Mouse (Mus musculus): ENCODE data around the gene Dock11.

Gene Dock11

DNA sequence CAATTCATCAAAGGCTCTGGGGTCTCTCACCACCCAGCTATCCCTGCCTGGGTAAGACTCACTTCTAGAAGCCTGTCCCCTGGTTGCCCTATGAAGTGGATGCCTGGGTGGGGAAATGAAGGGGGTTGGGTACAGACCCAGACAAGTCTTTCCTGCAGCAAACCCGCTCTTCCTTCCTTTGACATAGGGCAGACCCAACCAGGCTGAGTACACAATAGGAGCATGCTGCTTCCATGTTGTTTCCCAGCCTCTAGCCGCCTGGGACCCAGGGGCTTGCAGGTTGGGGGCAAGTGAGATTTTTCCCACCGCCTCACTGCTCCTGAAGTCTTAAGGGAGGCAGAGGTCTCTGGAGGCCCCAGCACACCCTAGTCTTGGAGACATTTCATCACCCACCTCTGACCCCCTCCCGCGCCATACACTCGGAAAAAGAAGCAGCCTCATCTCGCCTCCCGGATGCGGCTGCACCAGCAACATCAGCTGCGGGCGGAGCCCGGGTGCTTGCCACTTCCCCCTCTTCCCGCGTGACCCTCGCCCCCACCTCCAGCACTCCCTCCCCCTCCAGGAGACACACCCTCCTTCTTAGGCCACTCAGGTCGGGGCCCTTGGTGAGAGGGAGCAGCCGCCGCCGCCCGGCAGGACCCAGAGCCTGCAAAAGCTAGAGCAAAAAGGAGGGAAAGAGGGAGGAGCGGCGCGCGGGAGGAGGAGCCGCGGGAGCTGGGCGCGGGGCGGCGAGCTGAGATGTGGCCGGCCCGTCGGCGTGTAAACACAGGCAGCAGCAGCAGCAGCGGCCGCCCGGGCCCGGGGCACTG, at the start of gene Dock11:
TSS of gene Dock11 (plus strand) at position 746 of the 809 bp plus-strand sequence.
- no peak for DNase-seq (ENCODE audit: low read depth, low spot score)

DNA sequence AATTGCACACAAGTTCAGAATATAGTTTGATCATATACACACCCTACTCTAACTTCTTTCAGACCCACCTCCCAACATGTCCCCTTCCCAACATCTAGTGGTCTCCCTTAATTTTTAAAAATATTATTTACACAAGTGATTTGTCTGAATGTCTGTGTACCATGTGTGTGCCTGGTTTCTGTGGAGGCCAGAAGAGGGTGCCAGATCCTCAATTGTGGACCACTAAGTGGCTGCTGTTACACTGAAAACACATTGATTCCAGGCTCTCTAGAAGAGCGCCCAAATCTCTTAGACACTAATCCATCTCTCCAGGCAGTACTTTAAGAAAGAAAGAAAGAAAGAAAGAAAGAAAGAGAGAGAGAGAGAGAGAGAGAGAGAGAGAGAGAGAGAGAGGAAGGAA, 8.9 kb upstream of the Dock11 start:
- DNase-seq (ENCODE audit: low read depth, low spot score) = no peak

DNA sequence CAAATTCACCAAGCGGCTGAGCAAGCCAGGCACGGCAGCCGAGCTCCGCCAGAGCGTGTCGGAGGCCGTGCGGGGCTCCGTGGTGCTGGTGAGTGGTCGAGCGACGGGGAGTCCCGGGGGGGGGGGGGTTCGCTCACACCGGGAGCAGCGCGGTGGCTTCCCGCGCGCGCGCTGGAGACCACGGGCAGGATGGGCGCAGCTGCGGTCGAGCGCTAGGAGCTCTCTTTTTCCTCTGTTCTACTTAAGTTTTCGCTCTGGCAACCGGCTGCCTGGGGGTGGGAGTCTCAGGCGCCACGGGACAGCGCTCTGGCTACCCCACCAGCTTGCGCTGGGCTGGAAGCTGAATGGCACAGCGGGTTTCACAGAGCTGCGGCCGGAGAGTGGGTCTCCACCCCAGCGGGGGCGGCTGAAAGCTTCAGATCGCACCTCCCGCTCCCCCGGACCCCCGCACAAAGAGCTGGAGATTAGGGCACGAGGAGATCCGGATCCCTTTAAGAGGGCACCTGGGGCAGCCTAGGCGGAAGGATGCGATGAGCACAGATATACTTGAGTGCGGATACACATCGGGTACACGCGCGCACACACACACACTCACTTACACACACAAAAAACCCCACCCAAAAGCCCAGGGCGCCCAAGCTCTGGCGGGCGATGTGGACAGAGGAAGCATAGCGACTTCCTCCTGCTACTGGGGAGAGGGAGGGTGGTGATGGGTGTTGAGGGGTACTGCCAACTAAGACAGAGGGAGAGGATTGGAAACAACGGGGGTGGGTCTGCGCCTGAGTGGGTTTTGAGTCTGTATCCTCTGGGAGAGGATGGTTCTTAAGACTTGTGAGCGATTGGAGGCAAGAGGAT, 540 bp downstream of the Dock11 start:
- no peak for DNase-seq (ENCODE audit: low read depth, low spot score)

GRCm38 (mm10) chrX:35889800-35890106, 1.1 kb downstream of the Dock11 start:
- no peak for DNase-seq (ENCODE audit: low read depth, low spot score)

DNA sequence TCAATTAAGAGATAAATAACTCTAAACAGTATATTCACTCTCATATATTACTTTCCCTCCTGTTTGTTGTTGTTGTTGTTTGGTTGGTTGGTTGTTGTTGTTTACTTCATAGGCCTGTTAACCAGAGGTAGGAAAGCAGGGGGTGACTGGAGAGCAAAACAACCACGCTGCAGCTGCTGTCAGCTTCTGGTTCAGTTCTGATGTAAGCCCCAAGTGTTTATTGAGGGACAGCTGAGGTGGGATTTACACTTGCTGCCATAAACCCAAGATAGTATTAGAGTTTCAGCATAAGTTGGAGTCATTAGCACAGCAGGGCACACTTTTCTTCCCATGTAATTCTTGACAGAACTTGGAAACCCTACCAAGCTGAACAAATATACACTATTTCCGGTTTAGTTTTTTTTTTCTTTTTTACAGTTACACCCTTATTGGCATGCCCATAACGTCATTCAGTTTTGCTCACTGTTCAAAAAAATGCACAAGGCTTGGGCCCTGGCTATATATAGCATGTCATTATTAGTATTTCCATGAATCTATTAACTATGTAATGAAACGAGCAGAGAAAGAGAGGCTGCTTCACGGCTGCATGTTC, 3.0 kb downstream of the Dock11 start:
- no peak for DNase-seq (ENCODE audit: low read depth, low spot score)

GRCm38 (mm10) chrX:35892377-35892776, 3.7 kb downstream of the Dock11 start:
- DNase-seq (ENCODE audit: low read depth, low spot score) = no peak

DNA sequence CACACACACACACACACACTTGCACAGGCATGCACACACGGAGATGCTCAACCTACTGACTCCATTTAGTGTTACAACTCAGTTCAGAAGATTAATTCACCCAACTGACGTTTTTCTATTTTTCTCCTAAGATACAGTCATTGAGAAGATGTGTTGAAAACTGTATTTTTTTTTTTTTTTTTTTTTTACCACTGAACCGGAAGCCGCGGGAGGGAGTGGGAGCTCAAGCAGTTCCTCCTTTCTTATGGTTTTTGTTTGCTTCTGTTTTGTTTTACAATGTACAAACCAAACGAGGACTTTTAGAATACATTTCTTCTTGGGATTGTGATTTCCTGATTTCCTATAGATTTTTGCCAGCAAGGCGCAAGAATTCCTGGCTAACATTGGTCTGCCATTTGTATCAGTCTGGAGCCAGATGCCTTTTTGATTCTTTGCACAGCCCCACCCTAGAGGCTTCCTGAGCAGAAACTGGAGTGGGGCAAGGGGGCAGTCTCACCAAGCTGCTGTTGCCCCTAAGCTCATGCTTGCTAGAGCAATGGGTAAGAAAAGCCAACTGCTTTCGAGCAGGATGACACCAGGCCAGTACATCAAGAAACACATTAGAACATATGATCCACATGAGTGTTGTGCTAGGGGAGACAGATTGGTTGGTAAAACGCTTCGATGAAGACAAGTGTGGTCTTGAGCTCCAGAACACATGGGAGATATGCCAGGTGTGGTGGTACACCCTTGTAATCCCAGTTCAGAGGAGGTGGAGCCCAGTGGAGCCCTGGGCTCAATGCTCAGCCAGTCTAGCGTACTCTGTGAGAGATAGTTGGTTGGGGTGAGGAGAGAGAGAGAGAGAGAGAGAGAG, 9.2 kb downstream of the Dock11 start:
- no peak for DNase-seq (ENCODE audit: low read depth, low spot score)

- DNase-seq (ENCODE audit: low read depth, low spot score) = no peak
These were observed 9.8 kb downstream of the Dock11 start for GRCm38 (mm10) chrX:35898501-35898766.

DNA sequence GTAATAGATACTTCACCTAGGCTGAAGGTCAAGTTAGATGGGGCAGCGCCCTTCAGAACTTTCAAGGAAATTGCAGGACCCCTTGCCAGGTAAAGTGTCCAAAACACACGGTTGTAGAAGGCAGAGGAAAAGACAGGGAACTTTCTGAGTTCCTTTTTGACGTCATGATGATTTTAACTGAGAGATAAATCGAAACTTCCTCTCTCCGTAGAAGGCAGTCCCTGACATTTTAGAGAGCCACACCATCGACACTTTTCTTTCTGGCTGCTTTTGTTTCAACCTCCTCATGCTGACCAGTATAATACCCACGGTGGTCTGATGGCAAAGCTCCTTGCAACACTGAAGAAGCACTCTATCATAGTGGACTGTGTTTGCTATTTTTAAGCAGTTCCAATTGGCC, 15.7 kb downstream of the Dock11 start:
- no peak for DNase-seq (ENCODE audit: low read depth, low spot score)

DNA sequence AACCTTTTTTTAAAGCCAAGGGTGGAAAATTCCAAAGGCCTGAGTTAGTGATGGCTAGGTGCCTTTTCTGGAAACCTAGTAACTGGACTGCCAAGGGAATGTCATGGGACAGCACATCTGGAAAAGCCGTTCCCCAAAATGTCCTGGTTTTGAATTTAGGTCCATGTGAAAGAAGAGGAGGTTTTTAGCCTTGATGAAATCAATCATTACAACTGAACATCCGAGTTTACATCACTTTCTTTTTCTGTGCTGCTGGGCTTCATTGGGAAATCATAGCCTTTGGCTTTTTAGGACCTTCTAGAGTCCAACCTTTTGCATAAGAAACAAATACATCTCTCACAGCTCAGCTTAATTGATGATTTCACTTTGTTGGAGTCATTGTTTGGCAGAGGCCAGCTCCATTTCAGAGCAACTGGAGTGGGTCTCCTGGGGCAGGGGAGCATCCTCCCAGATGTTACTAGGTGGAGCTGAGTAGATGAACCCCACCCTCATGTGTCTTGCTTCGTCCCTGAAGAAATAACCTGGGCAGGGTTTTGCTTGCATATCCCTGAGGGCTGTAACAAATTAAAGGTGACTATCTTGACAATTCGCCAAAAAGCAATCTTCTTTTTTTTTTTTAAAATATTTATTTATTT, 18.2 kb downstream of the Dock11 start:
- no peak for DNase-seq (ENCODE audit: low read depth, low spot score)

GRCm38 (mm10) chrX:35919558-35919957, 30.9 kb downstream of the Dock11 start:
- DNase-seq (ENCODE audit: low read depth, low spot score) = no peak

- DNase-seq (ENCODE audit: low read depth, low spot score) = no peak
These were observed 31.5 kb downstream of the Dock11 start for GRCm38 (mm10) chrX:35920096-35920607.

DNA sequence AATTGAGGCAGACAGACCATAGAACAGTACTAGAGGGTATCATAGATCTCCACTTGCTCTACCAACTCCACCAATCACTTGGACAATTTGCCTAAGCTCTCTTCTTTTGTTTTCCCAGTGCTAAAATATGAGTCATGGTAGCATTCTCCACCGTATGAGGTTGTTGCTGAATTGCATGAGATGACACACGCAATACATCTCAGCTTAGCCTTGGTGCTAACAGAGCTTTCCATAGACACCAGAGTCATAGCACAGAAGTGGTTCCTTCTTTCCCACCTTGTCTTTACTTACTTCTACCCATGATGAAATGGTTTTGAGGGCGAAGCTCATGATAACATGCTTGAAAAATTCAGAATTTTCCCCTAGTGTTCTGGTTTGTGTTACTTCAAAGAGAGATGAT, 33.3 kb downstream of the Dock11 start:
- DNase-seq (ENCODE audit: low read depth, low spot score) = no peak

- DNase-seq (ENCODE audit: low read depth, low spot score) = no peak
These were observed 36.2 kb downstream of the Dock11 start for GRCm38 (mm10) chrX:35924705-35925264.

DNA sequence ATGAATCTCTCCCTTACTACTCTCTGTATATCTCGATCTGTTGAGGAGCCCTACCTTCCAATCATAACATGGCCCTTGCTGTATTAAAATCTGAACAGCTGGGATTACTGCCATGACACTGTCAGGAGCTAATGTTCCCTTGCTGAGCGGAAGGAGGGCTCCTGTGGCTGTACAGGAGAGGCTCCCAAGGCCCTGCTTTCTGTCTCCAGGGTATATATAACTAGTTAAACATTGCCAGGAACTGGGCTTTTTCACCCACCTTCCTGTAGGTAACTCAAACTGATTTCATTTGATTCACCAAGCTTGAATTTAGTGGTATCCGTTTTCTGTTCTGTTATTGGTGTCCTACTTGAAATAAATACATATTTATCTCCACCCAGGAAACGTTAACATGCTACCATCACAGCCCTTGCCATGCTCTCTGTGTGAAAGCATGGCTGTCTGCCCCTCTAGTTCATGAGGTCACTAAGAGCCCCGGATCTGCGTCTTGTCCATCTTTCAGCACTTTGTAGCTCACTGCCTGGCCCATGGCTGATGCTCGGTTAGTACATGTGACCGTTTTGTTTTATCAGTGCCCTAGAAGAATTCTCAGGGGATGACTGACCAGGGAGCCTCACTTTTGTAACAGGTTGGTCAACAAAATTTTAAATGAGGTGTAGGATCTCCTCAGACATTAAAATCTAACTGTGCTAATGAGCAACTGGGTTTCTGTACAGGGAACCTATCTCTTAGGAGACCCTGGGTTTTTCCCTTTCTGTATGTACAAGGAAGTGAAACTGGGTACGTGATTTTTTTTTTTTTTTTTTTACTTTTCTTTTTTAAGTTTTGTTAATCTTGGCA, 41.7 kb downstream of the Dock11 start:
- no peak for DNase-seq (ENCODE audit: low read depth, low spot score)

GRCm38 (mm10) chrX:35930934-35931406, 42.3 kb downstream of the Dock11 start:
- DNase-seq (ENCODE audit: low read depth, low spot score) = no peak

DNA sequence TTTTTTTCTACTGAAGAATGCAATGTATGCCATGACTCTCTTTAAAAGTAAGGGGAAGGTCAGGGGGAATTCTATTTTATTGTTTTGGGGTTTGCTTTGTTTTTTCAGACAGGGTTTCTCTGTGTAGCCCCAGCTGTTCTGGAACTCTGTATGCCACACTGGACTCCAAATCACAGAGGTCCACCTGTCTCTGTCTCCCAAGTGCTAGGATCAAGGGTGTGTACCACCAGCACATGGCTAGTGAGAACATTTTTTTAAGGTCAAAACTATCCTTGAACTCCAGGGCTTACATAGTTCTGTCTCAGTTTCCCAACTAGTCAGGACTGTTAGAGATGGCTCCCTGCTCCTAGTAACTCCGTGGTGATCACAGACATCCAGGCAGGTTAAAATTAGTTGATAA, 43.3 kb downstream of the Dock11 start:
- DNase-seq (ENCODE audit: low read depth, low spot score) = no peak

- DNase-seq (ENCODE audit: low read depth, low spot score) = no peak
These were observed 44.3 kb downstream of the Dock11 start for GRCm38 (mm10) chrX:35932952-35933351.

- DNase-seq (ENCODE audit: low read depth, low spot score) = no peak
These were observed 49.5 kb downstream of the Dock11 start for GRCm38 (mm10) chrX:35938112-35938511.

DNA sequence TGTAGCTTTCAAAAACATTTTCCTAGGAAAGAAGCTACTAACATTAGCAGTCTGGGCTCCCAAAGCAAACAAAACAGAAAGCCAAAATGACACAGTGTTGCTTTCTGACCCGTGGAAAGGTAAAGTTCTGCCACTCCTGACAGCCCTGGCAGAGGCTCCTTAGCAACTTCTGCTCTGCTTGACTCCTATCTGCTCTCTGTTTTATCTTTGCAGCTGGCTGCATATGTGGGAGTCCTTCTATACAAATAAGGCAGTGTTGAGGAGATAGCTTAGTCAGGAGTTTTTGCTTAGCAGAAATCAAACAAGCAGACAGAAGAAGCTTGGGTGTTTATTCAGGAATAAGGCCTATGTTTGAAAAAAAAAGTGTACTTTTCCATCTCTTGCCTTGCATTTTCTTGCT, 57.8 kb downstream of the Dock11 start:
- DNase-seq (ENCODE audit: low read depth, low spot score) = no peak
